Mouse (Mus musculus) myocyte (in vitro differentiated cells): ENCODE results near the gene Ccdc57. TPM values are rescaled to one million over a fixed set of nuclear protein-coding genes. Genes with fewer than 3 reads are reported as not detected.

ENCODE experiments used
- H3K27me3 ChIP-seq: one replicate; pipeline ENCODE4 v1.6.1; 2011; ENCODE audit not compliant: control insufficient read depth, insufficient read depth, insufficient read length
- H3K36me3 ChIP-seq: one replicate; pipeline ENCODE4 v1.6.1; 2011; ENCODE audit not compliant: control insufficient read depth, insufficient read depth
- H3K4me2 ChIP-seq: one replicate; pipeline ENCODE4 v1.6.1; 2011; ENCODE audit warnings: low read depth, control low read depth
- H3K4me3 ChIP-seq: one replicate; pipeline ENCODE4 v1.5.1; 2011; ENCODE audit warnings: mild to moderate bottlenecking, control low read depth, moderate library complexity
- H3K79me2 ChIP-seq: one replicate; pipeline ENCODE4 v1.6.1; 2011; ENCODE audit not compliant: control insufficient read depth, insufficient read depth
- H3ac ChIP-seq: one replicate; pipeline ENCODE4 v1.6.1; 2011; ENCODE audit not compliant: control insufficient read depth, insufficient read length
- CEBPB ChIP-seq: IDR thresholded peaks from 2 replicates; pipeline ENCODE4 v1.6.1; 2011; ENCODE audit warnings: mild to moderate bottlenecking, moderate library complexity; ENCODE audit not compliant: poor library complexity, insufficient read depth, severe bottlenecking
- E2F4 ChIP-seq: IDR thresholded peaks from one replicate; pipeline ENCODE4 v1.6.1; 2011; ENCODE audit warnings: mild to moderate bottlenecking, control low read depth, moderate library complexity; ENCODE audit not compliant: insufficient read depth
- MAX ChIP-seq: IDR thresholded peaks from one replicate; pipeline ENCODE4 v1.6.1; 2011; ENCODE audit warnings: low read depth, mild to moderate bottlenecking, control low read depth
- MYOD1 ChIP-seq, 3 experiments: IDR thresholded peaks; one replicate each; pipeline ENCODE4 v1.6.1; 2011; ENCODE audit warnings: control low read depth in 2 of 3, low read depth in 2 of 3, mild to moderate bottlenecking in 2 of 3, moderate library complexity in 1 of 3; ENCODE audit not compliant: insufficient read length in 2 of 3, control insufficient read depth in 1 of 3
- MYOG ChIP-seq, 3 experiments: IDR thresholded peaks; one replicate each; pipeline ENCODE4 v1.6.1; 2011; ENCODE audit warnings: control low read depth in 2 of 3, low read depth in 2 of 3, mild to moderate bottlenecking in 2 of 3; ENCODE audit not compliant: insufficient read length in 2 of 3, control insufficient read depth in 1 of 3, insufficient read depth in 1 of 3
- POLR2A ChIP-seq: IDR thresholded peaks from one replicate; pipeline ENCODE4 v1.6.1; 2011; ENCODE audit warnings: low read depth, mild to moderate bottlenecking, control low read depth, moderate library complexity; ENCODE audit not compliant: insufficient read length
- POLR2AphosphoS2 ChIP-seq: IDR thresholded peaks from one replicate; pipeline ENCODE4 v1.6.1; 2011; ENCODE audit warnings: low read depth, control low read depth; ENCODE audit not compliant: insufficient read length
- REST ChIP-seq: IDR thresholded peaks from one replicate; pipeline ENCODE4 v1.6.1; 2011; ENCODE audit warnings: mild to moderate bottlenecking, control low read depth, moderate library complexity; ENCODE audit not compliant: insufficient read depth, insufficient read length
- SRF ChIP-seq: IDR thresholded peaks from one replicate; pipeline ENCODE4 v1.6.1; 2011; ENCODE audit warnings: low read depth; ENCODE audit not compliant: control insufficient read depth, insufficient read length
- TCF12 ChIP-seq: IDR thresholded peaks from one replicate; pipeline ENCODE4 v1.6.1; 2011; ENCODE audit warnings: mild to moderate bottlenecking, control low read depth; ENCODE audit not compliant: poor library complexity, insufficient read depth, severe bottlenecking
- TCF3 ChIP-seq: IDR thresholded peaks from one replicate; pipeline ENCODE4 v1.6.1; 2011; ENCODE audit warnings: low read depth, control low read depth; ENCODE audit not compliant: insufficient read length
- USF1 ChIP-seq: IDR thresholded peaks from one replicate; pipeline ENCODE4 v1.6.1; 2011; ENCODE audit warnings: low read depth, mild to moderate bottlenecking, control low read depth, moderate library complexity
- polyA plus RNA-seq: library from polyadenylated mRNA; unstranded; fragments of >200 nt; fragmentation: generic; extraction: Trizol; gene quantifications from one replicate; pipeline ENCODE4 v1.2.1, GENCODE M21; 2012; ENCODE audit warnings: missing spikeins

Ccdc57 gene
- polyA plus RNA-seq, 1 experiment = 1.8 TPM

DNA sequence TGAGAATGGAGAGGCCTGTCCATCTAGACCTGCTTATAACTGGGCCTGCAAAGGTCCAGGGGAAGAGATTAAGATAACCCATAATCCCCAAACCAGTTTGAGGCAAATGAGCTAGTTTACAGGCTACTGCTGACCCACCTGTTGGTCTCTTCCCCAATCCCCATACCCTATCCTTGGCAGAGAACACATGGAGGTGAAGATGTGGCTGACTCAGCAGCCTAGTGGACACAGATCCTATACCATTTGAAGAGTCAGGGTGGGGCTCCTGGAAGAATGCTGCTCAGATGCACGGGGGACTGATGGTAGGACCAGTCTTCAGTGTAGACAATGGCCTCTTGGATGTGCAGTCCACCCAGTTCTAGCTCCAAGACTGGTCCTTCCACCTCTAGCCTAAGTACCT lies 27.6 kb upstream of the Ccdc57 start:
- H3K36me3 ChIP-seq = peaks cover 26% of the 10 kb centered on the region
- H3ac ChIP-seq = no peak overlapping the region

DNA sequence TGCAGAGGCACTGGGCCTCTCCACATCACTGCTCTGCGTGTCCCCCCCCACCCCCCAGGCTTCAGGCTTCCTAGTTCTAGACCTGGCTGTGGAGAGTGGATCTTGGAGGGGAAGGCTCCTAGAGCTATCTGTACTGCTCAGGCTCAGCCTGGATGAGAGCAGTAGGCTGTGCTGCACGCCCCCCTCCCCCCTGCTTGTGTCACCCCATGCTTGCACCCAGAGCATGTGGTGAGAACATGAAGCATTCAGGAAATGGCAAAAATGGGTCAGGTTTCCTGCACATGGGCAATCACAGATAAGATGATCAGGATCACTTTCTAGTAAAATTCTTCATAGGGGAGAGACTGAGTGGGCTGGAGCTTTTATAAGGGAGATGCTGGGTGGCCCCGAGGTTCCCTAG lies 26.9 kb upstream of the Ccdc57 start:
- no peak overlapping the region for H3K4me2 ChIP-seq
- no peak overlapping the region for H3ac ChIP-seq
- H3K27me3 ChIP-seq = no peaks in the 10 kb centered on the region
- TF ChIP-seq MYOD1 (IDR thresholded peaks at IDR 0.05; ENCODE audit: control insufficient read depth in 1 of 3, insufficient read length in 2 of 3, low read depth in 2 of 3) (no peak), POLR2A (no peak), REST (no peak), TCF3 (no peak), MAX (no peak), TCF12 (no peak), CEBPB (no peak), SRF (no peak), MYOG (IDR thresholded peaks at IDR 0.05; ENCODE audit: control insufficient read depth in 1 of 3, insufficient read depth in 1 of 3, insufficient read length in 2 of 3, low read depth in 2 of 3) (no peak), POLR2AphosphoS2 (no peak)
- H3K4me3 ChIP-seq = no peak overlapping the region
- H3K79me2 ChIP-seq = no peaks in the 10 kb centered on the region
- peaks cover 20% of the 10 kb centered on the region for H3K36me3 ChIP-seq

More for the DNA sequence above, 27.6 kb upstream of the Ccdc57 start:
- Histone ChIP-seq H3K4me2 (no peak overlapping the region), H3K79me2 (no peaks in the 10 kb centered on the region), H3K27me3 (no peaks in the 10 kb centered on the region), H3K4me3 (no peak overlapping the region)
- TF ChIP-seq CEBPB (no peak), USF1 (no peak), MYOG (IDR thresholded peaks at IDR 0.05; ENCODE audit: control insufficient read depth in 1 of 3, insufficient read depth in 1 of 3, insufficient read length in 2 of 3, low read depth in 2 of 3) (no peak), POLR2A (no peak), MYOD1 (IDR thresholded peaks at IDR 0.05; ENCODE audit: control insufficient read depth in 1 of 3, insufficient read length in 2 of 3, low read depth in 2 of 3) (no peak), POLR2AphosphoS2 (peak; percentile 59), REST (no peak)

DNA sequence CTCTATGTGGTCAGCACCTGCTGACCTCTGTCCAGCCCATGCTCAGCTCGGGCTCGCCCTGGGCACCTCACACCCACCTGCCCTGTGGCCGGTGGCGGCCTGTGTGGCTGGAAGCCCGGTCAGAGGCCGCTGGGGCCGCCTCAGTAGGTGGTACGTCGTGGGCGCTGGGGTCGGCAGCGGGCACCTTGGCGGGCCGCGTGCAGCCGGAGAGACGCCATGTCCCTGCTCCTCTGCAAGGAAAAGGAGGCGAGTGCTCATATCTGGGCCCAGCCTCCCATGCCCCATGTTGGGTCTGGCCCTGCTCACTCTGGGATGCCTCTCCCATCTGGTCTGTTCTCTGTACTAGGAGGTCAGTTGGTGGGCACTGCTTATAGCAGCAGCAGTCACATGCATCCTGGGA lies 26.4 kb upstream of the Ccdc57 start:
- Histone ChIP-seq H3K36me3 (peaks cover 18% of the 10 kb centered on the region), H3K4me2 (no peak overlapping the region), H3K79me2 (no peaks in the 10 kb centered on the region), H3ac (no peak overlapping the region), H3K4me3 (no peak overlapping the region), H3K27me3 (no peaks in the 10 kb centered on the region)
- TF ChIP-seq REST (no peak), SRF (no peak), CEBPB (no peak), MYOD1 (IDR thresholded peaks at IDR 0.05; ENCODE audit: control insufficient read depth in 1 of 3, insufficient read length in 2 of 3, low read depth in 2 of 3) (peak in 1 of 3 experiments; percentile 49), POLR2AphosphoS2 (peak; percentile 30), POLR2A (no peak), USF1 (no peak), MAX (no peak), E2F4 (no peak), TCF12 (no peak), TCF3 (no peak), MYOG (IDR thresholded peaks at IDR 0.05; ENCODE audit: control insufficient read depth in 1 of 3, insufficient read depth in 1 of 3, insufficient read length in 2 of 3, low read depth in 2 of 3) (no peak)

DNA sequence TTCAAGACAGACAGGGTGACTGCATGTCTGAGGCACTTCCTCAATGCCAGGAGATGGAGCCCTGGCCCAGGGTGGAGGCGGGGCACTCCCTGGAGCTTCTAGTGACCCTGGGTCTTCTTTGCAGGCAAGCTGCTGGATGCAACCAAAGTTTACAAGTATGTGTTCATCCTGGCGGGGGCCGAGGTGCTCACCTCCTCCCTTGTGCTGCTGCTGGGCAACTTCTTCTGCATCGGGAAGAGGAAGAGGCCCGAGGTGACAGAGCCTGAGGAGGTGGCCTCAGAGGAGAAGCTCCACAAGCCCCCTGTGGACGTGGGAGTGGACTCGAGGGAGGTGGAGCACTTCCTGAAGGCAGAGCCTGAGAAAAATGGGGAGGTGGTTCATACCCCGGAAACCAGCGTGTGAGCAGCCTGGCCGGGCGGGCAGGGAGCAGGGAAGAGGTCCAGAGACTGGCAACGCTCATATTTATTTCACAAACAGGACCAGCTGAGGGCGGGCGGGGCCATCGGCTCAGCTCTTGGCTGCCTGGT lies 25.1 kb upstream of the Ccdc57 start:
- H3K36me3 ChIP-seq = peaks cover 18% of the 10 kb centered on the region

DNA sequence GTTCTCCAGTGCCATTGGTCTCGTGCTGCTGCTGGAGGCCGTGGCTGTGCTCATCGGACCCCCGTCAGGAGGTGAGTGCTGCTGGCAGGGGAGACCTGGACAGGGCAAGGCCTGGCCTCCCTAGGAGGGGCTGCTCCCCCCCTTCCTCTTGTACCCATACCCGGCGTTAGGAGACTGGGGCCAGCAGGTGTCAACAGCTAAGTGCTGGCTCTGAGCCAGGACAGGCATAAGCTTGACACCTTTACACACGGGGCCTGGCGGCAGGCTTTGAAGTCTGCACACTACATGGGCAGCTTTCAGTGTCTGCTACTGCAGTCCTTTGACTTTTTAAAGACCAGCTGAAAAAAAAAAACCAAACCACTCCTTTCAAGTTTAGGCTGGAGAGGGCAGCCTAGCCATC lies 24.4 kb upstream of the Ccdc57 start:
- H3K4me3 ChIP-seq = no peak overlapping the region
- no peak overlapping the region for H3ac ChIP-seq
- H3K36me3 ChIP-seq = peaks cover 11% of the 10 kb centered on the region
- H3K4me2 ChIP-seq = peak overlapping the region; percentile 60
- TF ChIP-seq REST (no peak), POLR2AphosphoS2 (no peak), TCF3 (no peak), USF1 (no peak), MYOG (IDR thresholded peaks at IDR 0.05; ENCODE audit: control insufficient read depth in 1 of 3, insufficient read depth in 1 of 3, insufficient read length in 2 of 3, low read depth in 2 of 3) (no peak), MYOD1 (IDR thresholded peaks at IDR 0.05; ENCODE audit: control insufficient read depth in 1 of 3, insufficient read length in 2 of 3, low read depth in 2 of 3) (no peak), E2F4 (no peak), CEBPB (no peak), MAX (no peak), TCF12 (no peak), SRF (no peak), POLR2A (no peak)
- H3K27me3 ChIP-seq = no peaks in the 10 kb centered on the region
- no peaks in the 10 kb centered on the region for H3K79me2 ChIP-seq

More for the DNA sequence above, 25.1 kb upstream of the Ccdc57 start:
- no peaks in the 10 kb centered on the region for H3K79me2 ChIP-seq
- H3K4me3 ChIP-seq = no peak overlapping the region
- H3ac ChIP-seq = no peak overlapping the region
- peak in 1 of 3 experiments; percentile 21 for TF ChIP-seq MYOG (IDR thresholded peaks at IDR 0.05; ENCODE audit: control insufficient read depth in 1 of 3, insufficient read depth in 1 of 3, insufficient read length in 2 of 3, low read depth in 2 of 3)
- TF ChIP-seq TCF12 = no peak
- H3K4me2 ChIP-seq = peak overlapping the region; percentile 60
- no peaks in the 10 kb centered on the region for H3K27me3 ChIP-seq
